Mouse (Mus musculus) kidney, postnatal 14 days (tissue): ENCODE data around the gene Snx7.

Experiments used
- DNase-seq: peaks from one replicate; pipeline ENCODE4 v3.0.0; 2022; ENCODE audit warnings: mixed read lengths

The Snx7 gene

DNA sequence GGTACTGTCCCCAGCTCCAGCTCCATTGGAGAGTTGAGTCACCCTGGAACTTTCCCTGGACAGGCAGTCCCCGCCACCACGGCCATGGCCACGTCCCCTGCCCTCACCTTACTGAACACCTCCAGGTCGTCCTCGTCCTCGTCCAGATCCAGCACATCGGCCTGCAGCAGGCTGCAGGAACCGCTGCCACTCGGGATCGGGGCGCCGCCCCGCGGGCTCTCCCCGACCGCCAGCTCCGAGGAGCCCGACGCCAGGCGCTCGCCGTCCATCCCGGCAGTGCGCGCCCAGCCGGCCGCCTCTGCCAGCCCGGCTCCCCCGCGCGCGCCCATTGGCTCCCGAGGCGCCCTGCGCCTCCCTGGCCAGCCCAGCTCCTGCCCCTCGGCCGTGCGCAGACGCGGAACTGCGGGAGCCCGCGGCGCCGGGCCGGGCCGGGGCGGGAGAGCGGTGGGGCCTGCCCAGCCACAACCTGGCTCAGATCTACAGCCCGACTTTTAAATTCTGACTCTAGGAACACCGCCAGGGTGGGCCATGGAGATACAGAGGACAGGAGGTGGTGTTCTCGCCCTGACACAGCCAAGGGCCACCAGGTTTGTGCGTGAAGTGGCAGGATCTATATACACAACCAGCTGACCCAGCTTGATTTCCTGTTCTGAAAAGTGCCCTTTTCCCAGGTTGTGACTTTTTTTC, at the start of gene Snx7:
TSS of gene Snx7 (minus strand) at position 300 of the 687 bp plus-strand sequence.
- peak; percentile 96 for DNase-seq

DNA sequence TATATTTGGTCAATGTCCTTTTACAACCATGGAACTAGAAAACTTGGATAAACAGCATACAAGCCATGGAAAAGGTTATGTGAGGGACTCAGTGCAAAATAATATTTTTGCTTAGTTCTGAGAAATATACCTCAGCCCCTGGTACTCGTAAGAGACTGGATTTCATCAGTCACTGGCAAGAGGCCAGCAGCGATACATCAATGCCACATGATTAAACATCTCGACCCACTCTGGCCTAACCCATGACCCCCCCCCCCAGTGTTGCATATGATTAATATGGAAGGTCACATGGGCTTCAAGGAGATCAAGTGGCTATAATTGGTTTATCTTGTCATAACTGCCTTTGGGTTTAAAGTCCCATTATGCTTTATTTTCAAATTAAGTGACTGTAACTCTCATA, 46.7 kb upstream of the Snx7 start:
- DNase-seq, result no peak

DNA sequence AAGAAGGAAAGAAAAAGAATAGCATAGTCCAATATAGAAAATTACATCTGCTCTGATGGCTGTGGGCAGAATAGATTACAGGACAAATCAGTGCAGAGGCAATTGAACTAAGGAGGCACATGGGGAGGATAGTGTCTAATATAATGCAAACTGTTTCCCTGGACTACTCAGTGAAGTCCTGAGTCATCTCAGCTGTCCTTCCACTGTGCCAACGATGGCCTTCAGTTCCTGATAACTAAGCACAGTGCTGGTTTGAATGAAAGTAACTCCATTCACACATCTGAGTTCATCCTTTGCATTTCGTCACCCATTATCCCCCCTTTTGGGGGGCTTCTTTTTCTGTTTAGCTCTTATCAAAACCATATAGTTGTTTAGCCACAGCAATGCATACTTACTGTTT, 25.0 kb upstream of the Snx7 start:
- DNase-seq, result no peak

DNA sequence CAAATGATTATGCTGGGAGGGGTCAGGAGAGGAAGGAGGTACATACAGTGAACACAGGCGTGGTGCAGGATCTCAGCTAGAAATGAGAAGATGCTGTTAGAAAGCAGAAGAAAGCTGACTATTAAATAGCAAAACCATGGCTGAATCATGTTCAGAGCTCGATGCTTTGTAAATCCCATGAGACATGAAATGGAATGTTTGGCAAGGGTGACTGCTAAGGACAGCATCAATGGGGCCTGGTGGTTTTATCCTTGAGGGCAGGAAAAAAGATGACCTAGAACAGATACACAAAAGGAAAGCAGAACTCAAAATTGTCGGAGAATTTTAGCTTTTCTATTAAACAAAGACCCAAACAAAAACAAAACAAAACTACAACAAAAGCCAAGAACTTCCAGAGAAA, 6.7 kb upstream of the Snx7 start:
- no peak for DNase-seq

DNA sequence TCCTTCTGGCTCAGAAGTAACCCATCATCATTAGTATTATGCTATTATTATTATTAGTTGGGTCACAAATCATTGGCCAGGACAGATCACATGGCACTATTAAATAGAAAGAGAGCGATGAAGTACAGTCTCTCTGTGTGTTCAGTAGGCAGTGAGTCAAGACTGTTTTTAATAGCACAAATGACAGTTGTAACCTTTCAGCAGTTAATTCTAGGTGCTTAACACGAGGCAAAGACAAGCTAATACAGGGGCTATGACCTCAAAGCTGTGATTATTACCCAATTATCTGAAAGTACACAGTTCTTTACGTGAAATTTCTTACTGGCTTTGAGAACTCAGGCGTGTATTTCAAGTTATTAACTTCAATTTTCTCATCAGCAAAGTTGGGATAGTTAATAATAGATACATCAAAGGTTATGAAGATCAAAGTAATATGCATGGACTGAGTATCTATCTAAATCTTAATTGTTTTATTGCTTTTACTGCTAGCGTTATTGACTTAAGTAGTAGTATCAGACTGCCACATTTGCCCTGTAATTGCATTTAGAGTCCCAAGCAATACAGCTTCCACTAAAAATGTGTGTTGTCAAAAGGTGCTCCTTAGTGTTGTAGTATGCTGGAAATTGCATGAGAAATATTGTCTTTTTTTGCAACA, 4.6 kb upstream of the Snx7 start:
- no peak for DNase-seq

DNA sequence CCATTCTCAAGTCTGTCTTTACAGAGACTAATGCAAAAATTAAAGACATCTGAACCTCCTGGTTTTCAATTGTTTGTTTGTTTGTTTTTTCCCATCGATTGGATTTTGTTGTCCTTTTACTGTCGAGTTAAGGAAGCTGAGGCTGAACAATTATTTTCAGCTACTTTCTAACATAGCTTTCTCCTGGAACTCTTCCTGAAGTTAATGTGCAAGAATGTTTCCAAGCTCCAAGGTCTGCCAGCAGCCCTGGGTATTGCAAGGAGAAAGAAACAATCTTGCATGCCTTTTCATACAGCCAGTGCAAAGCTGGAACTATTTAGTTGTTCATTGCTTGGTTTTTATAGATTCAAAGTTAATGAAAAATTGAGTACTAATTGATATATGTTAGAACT, 584 bp upstream of the Snx7 start:
- peak; percentile 21 for DNase-seq

DNA sequence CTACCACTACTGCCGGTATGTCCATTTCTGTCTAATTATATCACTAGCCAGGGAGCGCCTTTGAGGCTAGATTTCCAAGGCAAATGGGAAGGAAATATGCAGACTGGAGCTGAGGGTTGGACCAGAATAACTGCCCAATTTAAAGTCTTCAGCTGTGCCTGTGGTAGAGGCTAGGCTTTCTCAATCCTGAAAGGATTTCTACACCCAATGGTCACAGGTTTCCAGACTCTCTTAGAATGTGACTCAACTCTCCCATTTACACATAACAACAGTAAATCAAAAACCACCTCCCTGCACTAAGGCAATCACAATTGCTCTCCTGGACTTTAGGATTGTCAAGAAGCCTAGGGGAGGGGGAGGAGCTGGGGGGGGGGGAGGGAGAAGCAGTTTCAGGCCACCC, 645 bp downstream of the Snx7 start:
- peak; percentile 16 for DNase-seq

DNA sequence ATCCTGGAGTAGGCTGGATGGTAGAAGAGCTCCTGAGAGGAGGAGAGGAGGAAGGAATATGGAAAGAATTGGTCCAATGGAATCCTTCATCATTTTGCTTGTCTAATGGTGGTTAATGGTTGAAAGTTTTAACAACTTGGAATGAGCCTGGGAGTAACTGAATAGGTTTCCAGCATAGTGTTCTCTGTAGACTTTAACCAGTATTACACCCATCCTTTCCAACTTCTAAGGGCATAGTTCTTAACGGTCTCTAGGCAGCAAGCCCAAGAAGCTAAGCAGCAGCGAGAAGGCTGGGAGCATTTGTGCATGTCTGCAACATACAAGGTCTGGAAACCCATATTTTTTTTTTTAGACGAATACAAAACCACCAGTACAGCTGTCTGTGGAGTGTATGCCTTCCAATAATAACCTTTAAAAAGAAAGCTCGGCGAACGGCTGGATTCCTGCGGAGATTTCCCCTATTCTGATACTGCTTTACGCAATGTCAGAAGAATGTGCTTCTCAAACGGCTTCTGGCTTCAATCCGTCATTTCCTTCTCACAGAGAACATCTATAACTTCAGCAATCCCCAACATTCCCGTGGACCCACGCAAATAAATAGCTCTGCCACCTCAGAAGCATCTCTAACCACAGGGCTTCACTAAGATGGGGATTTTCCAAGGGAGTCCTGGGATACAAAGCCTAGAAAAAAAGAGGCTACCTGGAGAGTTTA, 1.9 kb downstream of the Snx7 start:
- peak; percentile 49 for DNase-seq

DNA sequence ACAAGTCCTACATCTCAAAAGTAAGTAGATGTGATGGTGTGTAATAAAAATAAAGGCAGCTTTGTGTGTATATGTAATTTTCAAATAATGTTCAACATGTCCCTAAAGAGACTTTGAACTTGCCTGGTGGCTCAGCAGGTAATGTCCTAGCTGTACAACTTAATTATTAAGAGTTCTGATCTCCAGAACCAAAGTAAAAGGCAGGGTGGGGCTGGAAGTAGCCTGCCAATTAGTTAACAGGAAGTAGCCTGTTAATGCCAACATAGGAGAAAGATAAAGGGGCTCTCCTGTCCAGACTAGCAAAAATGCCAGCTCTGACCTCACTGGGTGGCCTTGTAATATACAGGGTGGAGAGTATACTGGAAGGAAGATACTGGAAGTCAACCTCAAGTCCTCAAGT, 3.1 kb downstream of the Snx7 start:
- no peak for DNase-seq

DNA sequence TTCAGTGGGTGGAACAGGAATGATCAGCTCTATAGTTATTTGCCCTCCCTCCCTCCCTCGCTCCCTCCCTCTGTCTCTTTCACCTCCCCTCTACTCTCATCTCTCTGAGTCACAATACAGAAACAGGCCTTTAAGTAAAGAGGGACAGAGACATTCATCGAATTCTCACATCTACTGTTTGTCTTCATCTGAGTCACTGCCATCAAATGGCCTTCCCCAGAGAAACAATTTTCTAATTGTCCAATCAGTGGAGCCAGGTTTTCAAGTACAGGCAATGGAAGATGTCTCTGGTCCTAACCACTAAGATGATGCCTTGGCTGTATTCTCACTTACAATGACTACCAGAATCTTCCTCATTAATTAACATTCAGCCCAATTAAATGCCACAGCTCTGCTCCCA, 5.8 kb downstream of the Snx7 start:
- DNase-seq, result no peak

DNA sequence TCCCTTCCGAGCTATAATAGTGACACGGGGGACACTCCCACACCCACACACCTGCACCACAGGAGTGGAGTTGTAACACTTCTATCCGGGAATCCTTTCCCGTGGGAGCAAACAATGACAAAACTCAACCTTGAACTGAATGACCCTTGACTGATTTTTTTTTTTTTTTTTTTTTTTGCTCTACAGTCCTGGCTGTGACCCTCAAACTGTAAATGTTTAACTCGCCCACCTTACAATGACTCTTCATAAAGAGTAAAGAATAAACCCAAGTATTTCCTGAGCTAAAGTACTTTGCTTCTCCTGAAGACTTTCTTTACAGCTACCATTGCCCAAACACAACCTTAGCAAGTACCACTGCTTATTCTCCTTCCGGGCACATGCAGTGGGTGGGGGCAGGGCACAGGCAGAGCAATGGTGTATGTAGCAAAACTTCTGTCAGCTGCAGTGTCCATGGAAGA, 6.7 kb downstream of the Snx7 start:
- DNase-seq, result peak; percentile 41

DNA sequence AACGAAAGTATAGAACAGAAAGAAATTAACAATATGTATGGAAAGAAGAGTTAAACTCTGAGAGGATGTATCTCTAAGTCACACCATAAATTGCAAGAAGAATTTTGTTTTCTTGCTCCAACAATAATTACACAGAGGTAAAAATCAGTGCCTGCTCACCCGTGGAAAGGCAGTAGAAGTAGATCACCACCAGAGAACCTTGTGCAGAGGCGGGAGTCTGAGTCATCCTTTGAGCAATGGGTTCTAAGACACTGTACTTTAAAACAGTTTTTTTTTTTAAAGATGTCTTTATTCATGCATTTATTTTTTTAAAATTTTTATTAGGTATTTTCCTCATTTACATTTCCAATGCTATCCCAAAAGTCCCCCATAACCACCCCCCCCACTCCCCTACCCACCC, 9.7 kb downstream of the Snx7 start:
- no peak for DNase-seq

DNA sequence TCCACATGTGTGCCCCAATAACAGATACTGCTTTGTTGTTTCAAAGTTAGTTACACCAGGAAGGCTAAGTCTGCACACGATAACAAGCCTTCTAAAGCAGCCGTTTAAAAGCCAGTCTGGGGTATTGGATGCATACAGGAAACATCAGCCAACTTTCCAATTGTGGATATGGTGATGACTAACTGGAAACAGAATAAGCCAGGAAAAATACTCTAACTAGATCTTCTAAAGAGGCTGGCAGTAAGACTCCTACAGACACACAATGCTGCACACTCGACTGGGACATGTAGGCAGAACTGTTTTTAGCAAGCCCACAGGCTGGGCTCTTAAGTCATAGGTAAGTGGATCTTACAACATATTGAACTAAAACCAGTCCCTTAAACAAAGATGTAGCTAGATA, 15.0 kb downstream of the Snx7 start:
- DNase-seq, result no peak

DNA sequence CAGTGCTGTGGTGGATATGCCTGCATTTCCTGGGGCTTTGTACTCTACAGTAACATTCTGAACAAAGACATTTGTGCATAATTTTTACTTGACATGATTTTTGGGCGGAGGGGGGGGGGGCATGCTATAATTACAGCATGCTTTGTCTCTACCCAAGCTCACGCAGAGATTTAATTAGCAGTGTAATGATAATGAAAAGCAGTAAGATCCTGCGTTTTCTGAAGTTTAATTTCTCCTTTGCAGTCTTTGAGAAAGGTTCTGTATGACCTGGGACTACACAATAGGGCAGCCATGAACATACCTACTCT, 16.7 kb downstream of the Snx7 start:
- DNase-seq, result no peak

DNA sequence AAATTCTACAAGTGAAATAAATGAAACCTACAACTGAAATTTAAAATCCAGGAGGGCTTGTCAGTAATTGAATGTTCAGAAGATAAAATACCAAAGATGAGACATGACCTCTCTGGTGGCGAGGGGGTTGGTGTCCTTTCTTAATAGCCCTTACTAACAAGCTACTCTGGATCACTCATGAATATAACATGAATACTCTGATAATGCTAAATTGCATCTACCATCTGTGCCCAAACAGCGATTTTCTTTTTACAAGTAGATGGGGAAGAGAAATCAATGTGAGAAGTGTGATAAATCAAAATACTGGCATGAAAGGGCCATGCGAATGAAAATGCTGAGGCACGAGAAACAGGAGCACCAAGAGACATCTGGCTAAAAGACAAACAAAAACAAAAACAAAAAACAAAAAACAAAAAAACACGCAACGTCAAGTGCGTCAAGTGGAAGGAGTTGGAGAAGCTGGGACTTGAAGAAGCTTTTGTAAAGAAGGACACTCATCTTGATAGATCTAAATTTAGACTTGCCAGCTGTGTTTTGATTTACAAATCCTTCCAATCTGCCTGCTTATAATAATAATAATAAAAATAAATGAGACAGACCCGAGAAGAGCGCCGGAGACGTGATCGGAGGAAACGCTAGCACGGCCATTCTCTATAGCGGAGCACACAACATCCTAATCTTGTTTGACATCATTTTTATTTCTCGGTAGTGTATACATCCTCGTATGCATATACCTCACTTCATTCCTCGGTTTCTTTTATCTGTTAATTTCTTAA, 17.3 kb downstream of the Snx7 start:
- DNase-seq, result no peak

DNA sequence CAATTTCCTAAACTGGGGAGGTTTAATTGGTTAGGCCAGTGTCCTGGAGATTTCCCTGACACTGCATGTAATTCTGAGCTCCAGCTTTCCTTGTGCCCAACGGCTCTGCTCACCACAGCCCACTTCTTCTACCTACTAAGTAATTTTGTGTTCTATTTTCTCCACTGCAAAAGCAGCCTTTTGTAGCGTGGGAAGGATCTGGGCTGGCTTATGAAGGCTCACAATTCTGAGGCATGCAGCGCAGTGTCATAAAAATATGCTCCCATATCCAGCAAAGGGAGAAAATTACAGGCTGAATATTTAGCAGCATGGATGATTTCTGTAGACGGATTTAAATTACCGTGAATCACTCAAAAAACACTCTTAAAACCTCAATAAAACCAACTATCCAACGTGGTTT, 19.9 kb downstream of the Snx7 start:
- no peak for DNase-seq

DNA sequence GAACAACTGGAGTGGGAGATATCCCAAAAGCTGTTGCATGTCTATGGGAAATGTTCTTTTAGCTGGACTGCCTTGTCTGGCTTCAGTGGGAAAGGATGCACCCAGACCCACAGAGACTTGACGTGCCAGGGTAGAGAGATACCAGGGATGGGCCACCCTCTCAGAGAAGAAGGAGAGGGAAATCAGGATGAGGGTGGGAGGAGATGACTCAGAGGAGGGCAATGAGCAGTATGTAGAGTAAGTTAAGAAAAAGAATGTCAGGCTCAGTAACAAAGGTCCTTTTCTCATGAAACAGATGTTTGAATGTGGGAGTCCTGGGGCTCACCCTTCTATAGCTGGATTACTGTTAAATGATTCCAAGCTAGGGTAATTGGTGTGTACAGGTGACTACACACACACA, 26.1 kb downstream of the Snx7 start:
- no peak for DNase-seq

DNA sequence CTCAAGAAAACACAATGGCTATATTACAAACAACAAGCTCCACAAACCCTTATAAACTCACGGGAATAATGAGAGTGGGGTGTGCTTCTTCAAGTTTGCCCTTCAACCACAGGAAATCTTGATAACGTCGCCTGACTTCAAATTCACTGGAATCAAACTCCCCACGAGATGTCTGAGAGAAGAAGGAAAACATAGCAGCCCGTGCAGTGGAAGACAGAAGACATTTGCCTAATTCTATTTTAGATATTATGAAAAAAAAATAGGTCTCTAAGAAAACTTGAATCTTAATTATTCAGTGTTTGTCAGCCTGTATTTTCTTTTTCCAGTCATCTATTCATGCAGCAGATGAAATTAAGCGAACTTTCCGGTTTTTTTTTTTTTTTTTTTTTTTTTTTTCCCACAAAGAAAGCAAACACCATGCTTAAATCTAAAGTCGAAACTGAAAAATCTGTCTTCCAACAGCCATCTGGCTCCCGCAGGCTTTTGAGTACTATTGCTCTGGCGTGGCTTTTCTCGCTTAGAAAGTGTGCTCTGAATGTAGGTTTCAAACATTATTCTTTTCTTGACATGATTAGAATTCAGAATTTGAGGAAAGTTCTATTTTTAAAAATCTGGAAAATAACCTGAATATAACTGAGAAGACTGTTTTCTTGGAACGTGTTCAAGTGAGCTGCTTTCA, 28.7 kb downstream of the Snx7 start:
- DNase-seq, result no peak

DNA sequence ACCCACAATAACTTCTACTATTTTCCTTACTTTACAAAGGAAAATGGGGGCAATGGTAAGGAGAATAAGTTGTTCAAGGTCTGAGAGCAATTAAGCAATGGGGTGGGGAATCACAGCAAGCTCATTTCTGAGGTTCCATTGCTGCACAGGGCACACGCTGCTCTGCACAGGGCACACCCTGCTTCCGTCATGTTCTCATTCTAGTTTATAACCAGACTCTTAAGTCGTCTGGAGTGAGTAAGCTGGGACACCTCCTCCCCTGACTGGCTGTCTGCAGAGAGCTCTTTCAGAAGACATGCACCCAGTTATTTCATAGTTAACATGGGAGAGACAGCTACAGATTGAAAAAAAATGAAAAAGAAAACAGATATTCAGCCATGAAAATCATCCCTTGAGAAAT, 30.7 kb downstream of the Snx7 start:
- DNase-seq, result no peak

DNA sequence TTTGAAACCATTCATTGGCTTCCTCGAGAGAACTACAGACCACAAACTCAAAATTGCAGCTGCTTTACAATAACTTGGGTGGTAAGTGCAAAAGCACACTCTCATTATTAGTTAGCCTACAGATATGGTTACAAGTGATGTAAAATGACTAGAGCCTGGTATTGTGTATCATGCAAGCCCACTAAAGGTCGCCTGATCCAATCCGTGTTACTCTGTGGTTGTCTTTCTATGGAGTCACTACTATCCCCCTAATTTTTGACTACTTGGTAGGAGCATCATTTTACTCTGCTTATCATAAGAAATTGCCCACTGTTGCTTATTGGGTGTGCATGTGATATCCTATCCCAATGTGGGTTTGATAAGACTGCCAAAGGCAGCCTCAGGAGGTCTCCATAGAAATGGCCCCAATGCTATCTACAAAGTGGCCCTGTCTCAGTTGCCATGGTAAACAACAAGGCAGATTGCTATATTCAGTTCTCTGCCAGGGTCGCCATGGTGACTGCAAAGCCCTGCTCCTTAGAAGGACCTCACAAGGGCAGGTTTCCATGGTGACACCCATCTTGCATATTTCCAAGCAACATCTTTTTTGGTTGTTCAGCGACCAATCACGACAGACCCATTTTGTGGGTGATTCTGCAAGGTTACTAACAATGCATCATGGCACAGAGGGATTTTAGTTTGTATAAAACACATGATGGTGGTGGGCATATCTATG, 42.1 kb downstream of the Snx7 start:
- DNase-seq, result no peak

DNA sequence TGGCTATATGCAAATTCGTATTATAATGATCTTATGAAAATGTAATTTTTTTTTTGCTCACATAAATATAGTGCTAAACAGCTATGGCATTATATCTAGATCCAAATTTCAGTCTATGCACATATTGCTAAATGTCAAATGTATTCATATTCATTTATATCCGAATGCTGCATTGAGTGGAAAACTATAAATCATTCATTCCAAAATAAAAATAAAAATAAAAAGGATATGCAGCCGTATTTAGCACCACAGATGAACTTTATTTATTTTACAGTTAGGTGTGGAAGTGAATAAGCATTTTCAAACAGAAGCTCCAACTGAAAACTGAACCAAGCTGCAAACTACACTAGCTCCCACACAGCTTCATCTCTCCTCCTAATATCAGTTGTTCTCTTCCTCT, 45.5 kb downstream of the Snx7 start:
- no peak for DNase-seq

DNA sequence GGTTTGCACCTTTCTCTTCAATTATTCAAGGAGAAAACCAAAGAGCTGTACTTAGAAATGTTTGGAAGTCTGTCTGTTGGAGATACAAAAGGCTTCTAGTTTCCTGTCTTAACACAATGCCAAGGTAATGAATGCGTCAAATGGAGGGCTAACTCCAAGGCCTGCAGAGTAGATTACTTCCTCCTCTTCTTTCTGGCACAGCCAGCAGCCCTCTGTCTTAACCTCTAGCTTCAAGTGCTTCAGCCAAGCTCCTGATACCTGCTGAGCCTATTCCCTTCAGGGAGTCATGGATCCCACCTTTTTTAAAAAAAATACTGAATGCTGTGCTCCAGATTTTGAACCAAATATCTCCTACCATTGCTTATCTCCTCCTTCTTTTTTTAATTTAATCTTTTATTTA, 51.1 kb downstream of the Snx7 start:
- DNase-seq, result no peak
